Mouse (Mus musculus): ENCODE data around the gene Adgrl3. TPM values are rescaled to one million over a fixed set of nuclear protein-coding genes. Genes with fewer than 3 reads are reported as not detected.
A peak's percentile ranks its signal among the peaks of the same experiment; 100 is the strongest.

The Adgrl3 gene
- polyA plus RNA-seq, 1 experiment from 2014 or later: 20.4 TPM

GRCm38 (mm10) chr5:81046128-81046527 lies 26.2 kb downstream of the Adgrl3 start:
- H3K9ac ChIP-seq: no peak overlapping the region
- H3K4me1 ChIP-seq: no peaks in the 10 kb centered on the region
- WGBS: 92% methylated on average over 4 of the region's 4 CpGs
- H3K27me3 ChIP-seq: no peaks in the 10 kb centered on the region
- no peak for ATAC-seq (replicated peaks; ENCODE audit: low FRiP score)
- no peak overlapping the region for H3K27ac ChIP-seq
- no peak overlapping the region for H3K4me3 ChIP-seq (replicated peaks)
- no peak overlapping the region for H3K4me2 ChIP-seq
- no peaks in the 10 kb centered on the region for H3K9me3 ChIP-seq (replicated peaks)
- H3K36me3 ChIP-seq: no peaks in the 10 kb centered on the region

GRCm38 (mm10) chr5:81054628-81055027 lies 34.7 kb downstream of the Adgrl3 start:
- Histone ChIP-seq H3K4me2 (no peak overlapping the region), H3K27ac (no peak overlapping the region), H3K27me3 (no peaks in the 10 kb centered on the region), H3K9me3 (replicated peaks) (no peaks in the 10 kb centered on the region), H3K4me3 (replicated peaks) (no peak overlapping the region), H3K9ac (no peak overlapping the region), H3K4me1 (no peaks in the 10 kb centered on the region), H3K36me3 (no peaks in the 10 kb centered on the region)
- ATAC-seq (replicated peaks; ENCODE audit: low FRiP score): no peak
- WGBS: 53% methylated on average over 4 of the region's 4 CpGs

GRCm38 (mm10) chr5:81055253-81055652 lies 35.3 kb downstream of the Adgrl3 start:
- Histone ChIP-seq H3K27ac (no peak overlapping the region), H3K9ac (no peak overlapping the region), H3K4me1 (no peaks in the 10 kb centered on the region), H3K27me3 (no peaks in the 10 kb centered on the region), H3K4me3 (replicated peaks) (no peak overlapping the region), H3K9me3 (replicated peaks) (no peaks in the 10 kb centered on the region), H3K4me2 (no peak overlapping the region), H3K36me3 (no peaks in the 10 kb centered on the region)
- 55% methylated on average over 2 of the region's 2 CpGs for WGBS
- ATAC-seq (replicated peaks; ENCODE audit: low FRiP score): no peak

- WGBS: 82% methylated on average over 2 of the region's 2 CpGs
- ATAC-seq (replicated peaks; ENCODE audit: low FRiP score): no peak
- Histone ChIP-seq H3K36me3 (no peaks in the 10 kb centered on the region), H3K4me1 (0 out of 2 replicates have a peak, but pooled peaks cover 5% of the 10 kb centered on the region), H3K9me3 (replicated peaks) (no peaks in the 10 kb centered on the region), H3K9ac (no peak overlapping the region), H3K4me2 (no peak overlapping the region), H3K27me3 (no peaks in the 10 kb centered on the region), H3K27ac (no peak overlapping the region), H3K4me3 (replicated peaks) (no peak overlapping the region)
These were observed 38.2 kb downstream of the Adgrl3 start for GRCm38 (mm10) chr5:81058122-81058521.

- H3K4me3 ChIP-seq (replicated peaks): no peak overlapping the region
- no peak overlapping the region for H3K9ac ChIP-seq
- H3K36me3 ChIP-seq: no peaks in the 10 kb centered on the region
- no peak overlapping the region for H3K4me2 ChIP-seq
- no peak overlapping the region for H3K27ac ChIP-seq
- WGBS: 64% methylated on average over 2 of the region's 2 CpGs
- no peaks in the 10 kb centered on the region for H3K27me3 ChIP-seq
- H3K4me1 ChIP-seq: 0 out of 2 replicates have a peak, but pooled peaks cover 5% of the 10 kb centered on the region
- no peak for ATAC-seq (replicated peaks; ENCODE audit: low FRiP score)
- H3K9me3 ChIP-seq (replicated peaks): no peaks in the 10 kb centered on the region
These were observed 41.0 kb downstream of the Adgrl3 start for GRCm38 (mm10) chr5:81060950-81061349.

GRCm38 (mm10) chr5:81061386-81061785 lies 41.4 kb downstream of the Adgrl3 start:
- H3K27me3 ChIP-seq: no peaks in the 10 kb centered on the region
- no peaks in the 10 kb centered on the region for H3K9me3 ChIP-seq (replicated peaks)
- ATAC-seq (replicated peaks; ENCODE audit: low FRiP score): no peak
- H3K4me1 ChIP-seq: 0 out of 2 replicates have a peak, but pooled peaks cover 5% of the 10 kb centered on the region
- H3K9ac ChIP-seq: no peak overlapping the region
- H3K36me3 ChIP-seq: no peaks in the 10 kb centered on the region
- H3K4me2 ChIP-seq: no peak overlapping the region
- H3K27ac ChIP-seq: no peak overlapping the region
- no peak overlapping the region for H3K4me3 ChIP-seq (replicated peaks)

GRCm38 (mm10) chr5:81064026-81064425 lies 44.1 kb downstream of the Adgrl3 start:
- Histone ChIP-seq H3K4me1 (0 out of 2 replicates have a peak, but pooled peaks cover 5% of the 10 kb centered on the region), H3K9ac (no peak overlapping the region), H3K27ac (no peak overlapping the region), H3K27me3 (no peaks in the 10 kb centered on the region), H3K36me3 (no peaks in the 10 kb centered on the region), H3K4me3 (replicated peaks) (no peak overlapping the region), H3K4me2 (no peak overlapping the region), H3K9me3 (replicated peaks) (no peaks in the 10 kb centered on the region)
- no peak for ATAC-seq (replicated peaks; ENCODE audit: low FRiP score)
- 99% methylated on average over 2 of the region's 2 CpGs for WGBS

- 59% methylated on average over 6 of the region's 6 CpGs for WGBS
- Histone ChIP-seq H3K27me3 (no peaks in the 10 kb centered on the region), H3K4me2 (no peak overlapping the region)
These were observed 48.2 kb downstream of the Adgrl3 start for GRCm38 (mm10) chr5:81068173-81068572.

GRCm38 (mm10) chr5:81068839-81069238 lies 48.9 kb downstream of the Adgrl3 start:
- H3K4me2 ChIP-seq: no peak overlapping the region
- 39% methylated on average over 4 of the region's 4 CpGs for WGBS
- no peak overlapping the region for H3K9ac ChIP-seq
- no peaks in the 10 kb centered on the region for H3K9me3 ChIP-seq (replicated peaks)
- H3K4me1 ChIP-seq: peaks cover 4% of the 10 kb centered on the region; the same call in 1 of the 2 replicates
- H3K4me3 ChIP-seq (replicated peaks): no peak overlapping the region
- no peaks in the 10 kb centered on the region for H3K36me3 ChIP-seq
- H3K27me3 ChIP-seq: no peaks in the 10 kb centered on the region
- no peak for ATAC-seq (replicated peaks; ENCODE audit: low FRiP score)
- no peak overlapping the region for H3K27ac ChIP-seq

More at GRCm38 (mm10) chr5:81068173-81068572, 48.2 kb downstream of the Adgrl3 start:
- H3K9me3 ChIP-seq (replicated peaks): no peaks in the 10 kb centered on the region
- H3K4me1 ChIP-seq: no peaks in the 10 kb centered on the region
- no peaks in the 10 kb centered on the region for H3K36me3 ChIP-seq
- no peak for ATAC-seq (replicated peaks; ENCODE audit: low FRiP score)
- no peak overlapping the region for H3K4me3 ChIP-seq (replicated peaks)
- H3K9ac ChIP-seq: no peak overlapping the region
- H3K27ac ChIP-seq: no peak overlapping the region

- H3K9ac ChIP-seq: no peak overlapping the region
- no peak overlapping the region for H3K4me3 ChIP-seq (replicated peaks)
- H3K27me3 ChIP-seq: no peaks in the 10 kb centered on the region
- peaks cover 14% of the 10 kb centered on the region for H3K4me1 ChIP-seq
- no peak overlapping the region for H3K27ac ChIP-seq
- ATAC-seq (replicated peaks; ENCODE audit: low FRiP score): peak; percentile 67; the same call in 1 of the 2 replicates
- H3K4me2 ChIP-seq: no peak overlapping the region
- no peaks in the 10 kb centered on the region for H3K9me3 ChIP-seq (replicated peaks)
- no peaks in the 10 kb centered on the region for H3K36me3 ChIP-seq
- WGBS: 73% methylated on average over 5 of the region's 5 CpGs
These were observed 53.0 kb downstream of the Adgrl3 start for GRCm38 (mm10) chr5:81072888-81073287.

GRCm38 (mm10) chr5:81073875-81074274 lies 53.9 kb downstream of the Adgrl3 start:
- Histone ChIP-seq H3K36me3 (no peaks in the 10 kb centered on the region), H3K27me3 (no peaks in the 10 kb centered on the region), H3K27ac (0 out of 2 replicates have a peak overlapping the region, but pooled peaks have one; percentile 2), H3K4me2 (no peak overlapping the region), H3K4me3 (replicated peaks) (no peak overlapping the region), H3K9me3 (replicated peaks) (no peaks in the 10 kb centered on the region), H3K4me1 (peaks cover 14% of the 10 kb centered on the region), H3K9ac (no peak overlapping the region)
- no peak for ATAC-seq (replicated peaks; ENCODE audit: low FRiP score)
- WGBS: 83% methylated on average over 1 of the region's 1 CpGs

- no peak for ATAC-seq (replicated peaks; ENCODE audit: low FRiP score)
These were observed 56.4 kb downstream of the Adgrl3 start for GRCm38 (mm10) chr5:81076377-81076776.

GRCm38 (mm10) chr5:81077031-81077430 lies 57.1 kb downstream of the Adgrl3 start:
- no peak overlapping the region for H3K4me3 ChIP-seq (replicated peaks)
- H3K27me3 ChIP-seq: no peaks in the 10 kb centered on the region
- no peak overlapping the region for H3K9ac ChIP-seq
- H3K36me3 ChIP-seq: no peaks in the 10 kb centered on the region
- H3K27ac ChIP-seq: no peak overlapping the region
- ATAC-seq (replicated peaks; ENCODE audit: low FRiP score): no peak
- H3K4me2 ChIP-seq: no peak overlapping the region
- no peaks in the 10 kb centered on the region for H3K9me3 ChIP-seq (replicated peaks)
- H3K4me1 ChIP-seq: peaks cover 14% of the 10 kb centered on the region
- 92% methylated on average over 7 of the region's 7 CpGs for WGBS

More at GRCm38 (mm10) chr5:81076377-81076776, 56.4 kb downstream of the Adgrl3 start:
- Histone ChIP-seq H3K9me3 (replicated peaks) (no peaks in the 10 kb centered on the region), H3K27me3 (no peaks in the 10 kb centered on the region), H3K4me1 (peaks cover 14% of the 10 kb centered on the region), H3K27ac (no peak overlapping the region), H3K36me3 (no peaks in the 10 kb centered on the region), H3K4me2 (no peak overlapping the region), H3K4me3 (replicated peaks) (no peak overlapping the region), H3K9ac (no peak overlapping the region)
- 72% methylated on average over 5 of the region's 5 CpGs for WGBS

Data from kidney, embryonic 15.5 days (tissue).